Mouse (Mus musculus): Measurements from ENCODE around the gene Nt5c1a. TPM values are rescaled to one million over a fixed set of nuclear protein-coding genes. Genes with fewer than 3 reads are reported as not detected.
"Not testable (repeated sequence)": the region's sequence is repeated elsewhere in the genome, so short reads cannot be mapped to it uniquely, and the experiment has no call there.

Gene Nt5c1a
- total RNA-seq (2014; rRNA removed) (0.79 and 2.1 TPM in 2 replicates), polyA plus RNA-seq (2015; fragmentation: Nextera tagmentation; extraction: Ambion mirVana) (0.39 and 0.53 TPM in 2 replicates)

- WGBS = 2% methylated on average over 58 of the region's 58 CpGs
- peak within 1 kb of the TSS; percentile 51 for H3K9ac ChIP-seq (replicated peaks; ENCODE audit: low read length)
- peak within 1 kb of the TSS; percentile 39 for H3K4me3 ChIP-seq (ENCODE audit: low read length)
- H3K27ac ChIP-seq = no peak within 1 kb of the TSS
- peak; percentile 29 for DNase-seq (ENCODE audit: low spot score)
- peaks cover 4% of the 10 kb centered on the region; the same call in 1 of the 2 replicates for H3K4me1 ChIP-seq (ENCODE audit: insufficient read depth, low read length)
- H3K9me3 ChIP-seq (ENCODE audit: low read length) = no peaks in the 10 kb centered on the region
- no peak for TF ChIP-seq CTCF (IDR thresholded peaks at IDR 0.05; ENCODE audit: low read depth)
- ATAC-seq = peak; percentile 59
- H3K4me2 ChIP-seq (ENCODE audit: low read depth, low read length) = peak within 1 kb of the TSS; percentile 85
- H3K36me3 ChIP-seq (ENCODE audit: insufficient read depth, low read length) = no peaks in the 10 kb centered on the region
- no peaks in the 10 kb centered on the region for H3K27me3 ChIP-seq (ENCODE audit: insufficient read depth, low read length)
These were observed at the start of gene Nt5c1a for GRCm38 (mm10) chr4:123201186-123202093. TSS of gene Nt5c1a (plus strand) at chr4:123201504.

GRCm38 (mm10) chr4:123152003-123152402 lies 49.3 kb upstream of the Nt5c1a start:
- Histone ChIP-seq H3K36me3 (ENCODE audit: insufficient read depth, low read length) (no peaks in the 10 kb centered on the region), H3K27ac (no peak overlapping the region), H3K9ac (replicated peaks; ENCODE audit: low read length) (no peak overlapping the region), H3K4me3 (ENCODE audit: low read length) (no peak overlapping the region), H3K4me2 (ENCODE audit: low read depth, low read length) (no peak overlapping the region), H3K27me3 (ENCODE audit: insufficient read depth, low read length) (no peaks in the 10 kb centered on the region), H3K9me3 (ENCODE audit: low read length) (no peaks in the 10 kb centered on the region), H3K4me1 (ENCODE audit: insufficient read depth, low read length) (no peaks in the 10 kb centered on the region)
- WGBS = 79% methylated on average over 4 of the region's 4 CpGs
- ATAC-seq (no peak), DNase-seq (ENCODE audit: low spot score) (no peak)
- no peak for TF ChIP-seq CTCF (IDR thresholded peaks at IDR 0.05; ENCODE audit: low read depth)

DNA sequence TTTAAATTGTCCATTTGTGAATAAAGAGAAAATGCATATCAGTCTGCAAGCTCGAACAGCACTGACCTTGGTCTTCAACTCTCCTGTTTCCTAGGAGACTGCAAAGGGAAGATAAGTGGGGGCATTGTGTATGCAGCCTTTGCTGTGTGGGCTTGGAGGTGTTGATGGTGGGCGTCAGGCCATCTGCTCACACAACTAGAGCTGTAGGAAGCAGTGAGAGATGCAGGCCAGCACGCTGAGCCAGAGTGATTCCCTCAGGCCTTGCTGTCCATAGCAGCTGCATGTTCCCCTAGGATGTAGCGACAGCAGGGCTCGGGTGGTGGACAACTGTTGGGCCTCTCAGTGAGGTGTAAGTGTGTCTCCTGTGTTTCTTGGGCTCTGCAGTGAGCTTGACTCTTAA lies 48.3 kb upstream of the Nt5c1a start:
- Histone ChIP-seq H3K36me3 (ENCODE audit: insufficient read depth, low read length) (no peaks in the 10 kb centered on the region), H3K9ac (replicated peaks; ENCODE audit: low read length) (no peak overlapping the region), H3K4me1 (ENCODE audit: insufficient read depth, low read length) (no peaks in the 10 kb centered on the region), H3K27ac (no peak overlapping the region), H3K9me3 (ENCODE audit: low read length) (no peaks in the 10 kb centered on the region), H3K27me3 (ENCODE audit: insufficient read depth, low read length) (no peaks in the 10 kb centered on the region), H3K4me3 (ENCODE audit: low read length) (no peak overlapping the region), H3K4me2 (ENCODE audit: low read depth, low read length) (no peak overlapping the region)
- no peak for DNase-seq (ENCODE audit: low spot score)
- TF ChIP-seq CTCF (IDR thresholded peaks at IDR 0.05; ENCODE audit: low read depth) = no peak
- whole genome bisulfite sequencing = 36% methylated on average over 5 of the region's 5 CpGs
- no peak for ATAC-seq

DNA sequence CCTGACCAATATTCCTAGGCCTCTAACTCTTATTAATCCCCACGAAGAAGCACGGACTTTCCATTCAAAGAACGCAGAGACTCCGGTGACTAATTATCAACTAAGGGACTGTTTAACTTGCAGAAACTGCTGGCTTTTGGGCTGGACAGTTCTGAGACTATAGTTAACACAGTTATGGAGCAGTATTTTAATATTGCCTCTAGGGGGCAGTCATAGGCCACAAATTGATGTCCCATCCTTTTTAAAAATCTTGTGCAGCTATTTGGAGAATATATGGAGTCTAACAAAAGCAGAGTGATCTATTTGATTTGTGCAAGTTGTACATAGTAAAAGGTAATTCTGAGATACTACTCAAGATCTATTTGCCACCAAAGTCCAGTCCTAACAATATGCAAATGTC lies 46.3 kb upstream of the Nt5c1a start:
- Histone ChIP-seq H3K9me3 (ENCODE audit: low read length) (no peaks in the 10 kb centered on the region), H3K4me2 (ENCODE audit: low read depth, low read length) (no peak overlapping the region), H3K36me3 (ENCODE audit: insufficient read depth, low read length) (no peaks in the 10 kb centered on the region), H3K4me3 (ENCODE audit: low read length) (no peak overlapping the region), H3K4me1 (ENCODE audit: insufficient read depth, low read length) (no peaks in the 10 kb centered on the region), H3K27ac (no peak overlapping the region), H3K27me3 (ENCODE audit: insufficient read depth, low read length) (no peaks in the 10 kb centered on the region), H3K9ac (replicated peaks; ENCODE audit: low read length) (no peak overlapping the region)
- ATAC-seq (peak; percentile 38; the same call in 1 of the 2 replicates), DNase-seq (ENCODE audit: low spot score) (peak; percentile 80)
- WGBS = 21% methylated on average over 4 of the region's 4 CpGs
- TF ChIP-seq CTCF (IDR thresholded peaks at IDR 0.05; ENCODE audit: low read depth) = peak; percentile 74

DNA sequence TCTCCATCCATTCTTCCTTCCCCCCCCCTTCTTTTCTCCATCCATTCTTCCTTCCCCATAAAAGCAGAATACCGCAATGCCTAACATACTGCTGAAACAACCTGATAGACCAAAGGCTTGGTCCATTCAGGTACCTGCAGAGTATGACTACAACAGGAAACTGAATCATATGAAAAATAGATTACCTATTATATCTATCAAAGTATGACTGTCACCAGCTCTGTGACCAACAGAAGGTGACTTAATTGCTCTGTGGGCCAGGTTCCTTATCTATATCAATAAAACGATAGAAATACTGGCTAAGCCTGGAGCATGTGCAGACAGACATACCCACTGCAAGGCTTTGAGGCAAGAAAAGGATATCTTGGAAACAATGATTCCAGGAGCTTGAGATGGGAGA lies 45.9 kb upstream of the Nt5c1a start:
- no peak for TF ChIP-seq CTCF (IDR thresholded peaks at IDR 0.05; ENCODE audit: low read depth)
- Histone ChIP-seq H3K27ac (no peak overlapping the region), H3K4me1 (ENCODE audit: insufficient read depth, low read length) (no peaks in the 10 kb centered on the region), H3K4me3 (ENCODE audit: low read length) (no peak overlapping the region), H3K4me2 (ENCODE audit: low read depth, low read length) (no peak overlapping the region), H3K36me3 (ENCODE audit: insufficient read depth, low read length) (no peaks in the 10 kb centered on the region), H3K9me3 (ENCODE audit: low read length) (no peaks in the 10 kb centered on the region), H3K9ac (replicated peaks; ENCODE audit: low read length) (no peak overlapping the region), H3K27me3 (ENCODE audit: insufficient read depth, low read length) (no peaks in the 10 kb centered on the region)
- no peak for DNase-seq (ENCODE audit: low spot score)
- 73% methylated on average over 2 of the region's 2 CpGs for WGBS
- no peak for ATAC-seq

DNA sequence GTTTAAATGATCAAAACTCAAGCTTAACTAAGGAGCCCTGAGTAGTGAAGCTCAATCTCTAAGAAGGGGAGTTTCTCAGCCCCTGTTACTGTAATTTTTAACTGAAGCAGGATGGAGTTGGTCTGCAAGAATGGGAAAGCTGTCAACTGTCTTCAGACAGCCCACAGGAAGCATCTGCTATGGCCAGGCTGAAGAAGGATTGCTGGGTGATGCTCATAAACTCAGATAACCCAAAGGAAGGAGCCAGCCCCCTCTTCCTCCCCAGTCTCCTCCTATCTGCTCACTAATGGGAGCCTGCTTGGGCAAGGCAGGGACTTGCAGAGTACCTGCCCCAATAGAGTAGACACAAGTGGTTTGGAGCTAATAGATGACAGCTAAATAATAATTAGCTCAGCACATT lies 45.5 kb upstream of the Nt5c1a start:
- Histone ChIP-seq H3K9ac (replicated peaks; ENCODE audit: low read length) (no peak overlapping the region), H3K27me3 (ENCODE audit: insufficient read depth, low read length) (no peaks in the 10 kb centered on the region), H3K4me3 (ENCODE audit: low read length) (no peak overlapping the region), H3K9me3 (ENCODE audit: low read length) (no peaks in the 10 kb centered on the region), H3K4me1 (ENCODE audit: insufficient read depth, low read length) (no peaks in the 10 kb centered on the region), H3K4me2 (ENCODE audit: low read depth, low read length) (no peak overlapping the region), H3K27ac (no peak overlapping the region), H3K36me3 (ENCODE audit: insufficient read depth, low read length) (no peaks in the 10 kb centered on the region)
- DNase-seq (ENCODE audit: low spot score) (no peak), ATAC-seq (no peak)
- no peak for TF ChIP-seq CTCF (IDR thresholded peaks at IDR 0.05; ENCODE audit: low read depth)

- Histone ChIP-seq H3K36me3 (ENCODE audit: insufficient read depth, low read length) (no peaks in the 10 kb centered on the region), H3K9ac (replicated peaks; ENCODE audit: low read length) (no peak overlapping the region), H3K27ac (no peak overlapping the region), H3K9me3 (ENCODE audit: low read length) (no peaks in the 10 kb centered on the region), H3K4me2 (ENCODE audit: low read depth, low read length) (no peak overlapping the region), H3K4me1 (ENCODE audit: insufficient read depth, low read length) (peaks cover 5% of the 10 kb centered on the region; the same call in 1 of the 2 replicates), H3K4me3 (ENCODE audit: low read length) (no peak overlapping the region), H3K27me3 (ENCODE audit: insufficient read depth, low read length) (no peaks in the 10 kb centered on the region)
- TF ChIP-seq CTCF (IDR thresholded peaks at IDR 0.05; ENCODE audit: low read depth) = no peak
- no peak for ATAC-seq
- WGBS = 68% methylated on average over 6 of the region's 6 CpGs
- no peak for DNase-seq (ENCODE audit: low spot score)
These were observed 40.7 kb upstream of the Nt5c1a start for GRCm38 (mm10) chr4:123160571-123160970.

DNA sequence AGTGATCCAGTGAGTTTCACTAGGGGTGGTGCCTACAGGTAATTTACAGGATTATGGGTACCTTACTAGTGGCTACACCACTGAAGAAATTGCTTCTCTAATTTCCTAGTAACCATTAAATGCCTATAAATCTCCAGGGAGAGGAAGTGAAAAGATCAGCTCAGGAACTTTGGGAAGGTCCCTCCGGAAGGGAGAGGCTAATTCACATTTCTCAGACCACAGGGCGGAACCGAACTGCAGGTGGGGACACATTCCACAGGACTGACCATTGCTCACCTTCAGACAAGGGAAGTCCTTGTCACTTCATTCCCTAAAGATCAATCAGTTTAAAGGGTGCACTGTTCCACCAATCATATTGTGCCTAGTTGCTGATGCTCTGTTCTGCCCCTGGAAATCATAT lies 40.1 kb upstream of the Nt5c1a start:
- not testable (repeated sequence) for H3K4me3 ChIP-seq (ENCODE audit: low read length); H3K27me3 ChIP-seq (ENCODE audit: insufficient read depth, low read length); ATAC-seq; H3K36me3 ChIP-seq (ENCODE audit: insufficient read depth, low read length); H3K9me3 ChIP-seq (ENCODE audit: low read length); H3K4me2 ChIP-seq (ENCODE audit: low read depth, low read length); H3K27ac ChIP-seq; H3K9ac ChIP-seq (replicated peaks; ENCODE audit: low read length); H3K4me1 ChIP-seq (ENCODE audit: insufficient read depth, low read length); DNase-seq (ENCODE audit: low spot score)
- whole genome bisulfite sequencing = 92% methylated on average over 3 of the region's 3 CpGs

Data from hindbrain, postnatal 0 days (tissue).